Mouse (Mus musculus): Measurements from ENCODE around the gene Slc38a1.
"Not testable (repeated sequence)": the region's sequence is repeated elsewhere in the genome, so short reads cannot be mapped to it uniquely, and the experiment has no call there.

Slc38a1 gene

DNA sequence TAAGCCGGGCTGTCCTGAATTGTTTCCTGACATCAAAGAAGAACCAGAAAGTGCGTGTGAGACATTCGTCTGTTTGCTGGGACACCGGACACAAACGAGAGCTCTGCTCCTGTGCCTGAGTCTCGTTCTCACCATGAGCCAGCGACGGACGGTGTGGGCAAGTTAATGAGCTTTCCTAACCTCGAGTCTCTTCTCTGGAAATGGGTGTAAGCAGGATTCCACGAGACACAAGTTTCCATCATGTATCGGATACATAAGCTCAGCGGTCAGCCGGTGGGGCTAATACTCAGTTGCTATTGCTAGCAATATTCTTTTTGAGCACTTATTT, 15.5 kb upstream of the Slc38a1 start:
- no peak for DNase-seq (ENCODE audit: low spot score in 2 of 2)

DNA sequence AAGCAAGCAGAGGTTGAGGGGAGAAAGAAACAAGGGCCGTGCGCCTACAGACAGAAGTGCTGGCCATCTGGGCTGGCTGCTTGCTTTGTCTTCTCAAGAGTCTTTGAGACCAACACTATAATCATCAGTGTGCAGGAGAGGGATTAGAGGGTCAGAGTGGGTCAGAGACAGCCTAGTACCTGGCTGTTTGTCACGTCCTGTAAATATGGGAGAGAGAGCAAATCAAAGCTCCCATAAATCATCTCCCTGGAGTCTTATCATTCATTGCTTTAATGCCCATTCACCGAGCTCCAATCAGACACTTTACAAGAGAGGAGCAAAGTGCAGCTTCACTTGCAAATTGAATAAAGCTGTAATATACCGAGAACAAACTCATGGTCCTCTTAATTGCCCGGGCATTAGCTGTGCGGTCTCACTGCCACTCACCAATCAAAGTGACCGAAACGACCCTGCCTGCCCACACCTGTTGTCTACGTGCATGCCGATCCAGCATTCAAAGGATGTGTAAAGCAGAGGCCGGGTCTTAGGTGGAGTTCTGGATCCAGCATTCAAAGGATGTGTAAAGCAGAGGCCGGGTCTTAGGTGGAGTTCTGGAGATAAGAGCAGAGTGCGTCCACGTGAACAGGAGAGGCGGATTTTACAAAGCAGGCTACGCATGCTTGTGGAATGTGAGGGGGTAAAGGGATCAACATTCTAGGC, 15.0 kb upstream of the Slc38a1 start:
- DNase-seq (ENCODE audit: low spot score in 2 of 2), result no peak

- no peak for DNase-seq (ENCODE audit: low spot score in 2 of 2)
Measured at GRCm38 (mm10) chr15:96655514-96655913, 12.8 kb upstream of the Slc38a1 start.

GRCm38 (mm10) chr15:96654714-96655113, 12.0 kb upstream of the Slc38a1 start:
- DNase-seq (ENCODE audit: low spot score in 2 of 2), result no peak

GRCm38 (mm10) chr15:96653011-96653410, 10.3 kb upstream of the Slc38a1 start:
- no peak for DNase-seq (ENCODE audit: low spot score in 2 of 2)

- no peak for DNase-seq (ENCODE audit: low spot score in 2 of 2)
Measured at GRCm38 (mm10) chr15:96652531-96652930, 9.8 kb upstream of the Slc38a1 start.

GRCm38 (mm10) chr15:96647376-96647775, 4.7 kb upstream of the Slc38a1 start:
- DNase-seq (ENCODE audit: low spot score in 2 of 2), result no peak

GRCm38 (mm10) chr15:96641821-96642435, 785 bp downstream of the Slc38a1 start:
- DNase-seq (ENCODE audit: low spot score in 2 of 2), result peak in 1 of 2 experiments; percentile 26

GRCm38 (mm10) chr15:96641111-96641820, 1.4 kb downstream of the Slc38a1 start:
- DNase-seq (ENCODE audit: low spot score in 2 of 2), result peak; percentile 55 to 63

DNA sequence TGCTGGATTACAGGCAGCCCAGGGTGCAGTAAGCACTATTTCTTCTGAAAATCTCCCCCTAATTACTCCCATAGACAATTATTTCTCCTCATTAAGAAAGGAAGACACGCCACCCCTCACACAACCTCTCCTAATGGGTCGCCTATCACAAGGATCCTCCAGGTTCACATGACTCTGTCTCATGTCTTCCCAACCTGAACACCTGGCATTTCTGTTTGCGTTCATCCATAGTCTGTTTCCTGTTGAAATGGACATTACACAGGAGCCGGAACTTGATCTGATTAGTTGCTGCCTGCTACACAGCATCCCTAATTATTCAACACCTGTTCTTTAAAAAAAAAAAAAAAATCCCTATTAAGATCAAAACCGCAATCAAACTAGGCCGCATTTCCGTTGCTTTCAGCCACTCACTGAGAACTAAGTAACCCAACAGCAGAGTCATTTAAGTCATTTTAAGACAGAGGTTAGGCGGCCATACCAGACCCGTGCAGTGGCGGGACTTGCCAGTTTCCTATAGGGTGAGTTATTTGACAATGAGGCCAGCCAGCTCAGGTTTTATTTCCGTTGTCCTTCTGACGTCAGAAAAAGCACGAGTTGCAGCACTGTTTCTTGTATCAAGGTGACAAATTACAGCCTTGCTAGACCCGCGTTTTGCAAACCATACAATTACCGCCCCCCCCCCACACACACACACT, 2.3 kb downstream of the Slc38a1 start:
- DNase-seq (ENCODE audit: low spot score in 2 of 2), result peak in 1 of 2 experiments; percentile 23

DNA sequence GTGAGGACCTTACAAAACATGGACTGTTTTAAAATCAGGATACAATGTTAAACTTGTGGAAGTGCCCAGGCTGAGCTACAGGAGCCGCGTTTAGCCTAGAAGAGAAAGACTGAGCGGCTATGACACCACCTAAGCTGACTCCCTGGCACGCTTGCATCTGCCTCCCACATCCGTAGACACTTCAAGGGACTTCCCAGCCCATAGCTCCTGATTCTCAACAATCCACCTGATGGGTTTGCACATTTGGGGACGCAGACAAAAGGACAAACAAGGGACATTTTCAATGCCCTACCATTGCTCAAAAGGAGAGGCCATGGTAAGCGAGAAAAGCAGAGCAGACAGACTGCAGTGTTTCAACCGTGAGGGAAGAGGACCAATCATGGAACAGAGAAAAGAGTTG, 3.1 kb downstream of the Slc38a1 start:
- DNase-seq (ENCODE audit: low spot score in 2 of 2), result no peak

DNA sequence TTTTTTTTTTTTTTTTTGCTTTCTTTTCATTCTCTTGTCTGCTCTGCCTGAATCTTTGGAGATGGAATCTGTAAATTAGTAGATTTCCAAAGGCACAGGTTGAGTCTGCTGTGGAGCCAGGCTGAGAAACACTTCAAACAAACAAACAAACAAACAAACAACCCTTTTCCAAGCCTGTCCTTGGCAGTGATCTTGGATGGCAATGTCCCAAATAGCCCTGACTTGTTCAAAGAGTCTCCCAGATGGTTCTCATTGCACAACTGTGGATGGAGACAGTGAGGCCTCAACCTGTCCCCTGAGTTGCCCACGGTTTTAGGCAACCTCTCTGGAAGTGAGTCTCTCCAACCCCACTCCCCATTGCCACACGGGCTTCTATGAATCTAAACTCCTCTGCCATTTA, 4.1 kb downstream of the Slc38a1 start:
- DNase-seq (ENCODE audit: low spot score in 2 of 2), result no peak

GRCm38 (mm10) chr15:96638173-96638572, 4.5 kb downstream of the Slc38a1 start:
- DNase-seq (ENCODE audit: low spot score in 2 of 2), result no peak

GRCm38 (mm10) chr15:96634670-96635405, 7.9 kb downstream of the Slc38a1 start:
- no peak for DNase-seq (ENCODE audit: low spot score in 2 of 2)

GRCm38 (mm10) chr15:96632201-96632600, 10.5 kb downstream of the Slc38a1 start:
- no peak for DNase-seq (ENCODE audit: low spot score in 2 of 2)

- no peak for DNase-seq (ENCODE audit: low spot score in 2 of 2)
Measured at GRCm38 (mm10) chr15:96631107-96631718, 11.5 kb downstream of the Slc38a1 start.

DNA sequence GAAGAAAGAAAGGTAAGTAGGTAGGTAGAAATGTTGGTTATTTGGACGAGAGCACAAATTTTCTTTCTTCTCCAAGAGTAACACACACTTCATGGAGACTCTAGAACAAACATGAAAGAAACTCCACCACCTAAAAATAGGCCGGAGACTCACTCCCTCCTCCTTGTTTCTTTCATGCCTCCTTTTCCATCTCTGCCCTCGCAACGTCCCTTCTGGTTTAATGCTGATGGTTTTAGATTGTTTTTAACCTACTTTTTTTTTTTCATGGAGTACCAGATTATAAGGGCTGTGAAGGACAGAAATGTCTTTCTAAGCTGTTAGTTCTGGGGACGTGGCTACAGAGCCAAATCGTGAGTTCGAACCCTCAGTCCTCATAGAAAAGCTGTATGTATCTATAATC, 14.5 kb downstream of the Slc38a1 start:
- no peak for DNase-seq (ENCODE audit: low spot score in 2 of 2)

GRCm38 (mm10) chr15:96626871-96627270, 15.8 kb downstream of the Slc38a1 start:
- no peak for DNase-seq (ENCODE audit: low spot score in 2 of 2)

DNA sequence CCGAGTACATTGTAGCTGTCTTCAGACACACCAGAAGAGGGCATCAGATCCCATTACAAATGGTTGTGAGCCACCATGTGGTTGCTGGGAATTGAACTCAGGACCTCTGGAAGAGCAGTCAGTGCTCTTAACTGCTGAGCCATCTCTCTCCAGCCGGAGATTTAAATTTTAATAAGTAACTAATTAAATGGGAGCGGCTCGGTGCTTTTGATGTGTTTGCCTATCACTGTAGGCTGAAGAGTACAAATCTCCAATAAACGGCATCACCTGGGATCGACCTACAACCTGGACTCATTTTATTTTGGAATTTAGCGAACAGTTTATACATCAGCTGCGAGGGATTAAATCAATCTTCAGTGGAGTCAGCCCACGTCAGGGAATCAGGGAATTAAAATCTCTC, 17.7 kb downstream of the Slc38a1 start:
- DNase-seq (ENCODE audit: low spot score in 2 of 2), result not testable (repeated sequence)

DNA sequence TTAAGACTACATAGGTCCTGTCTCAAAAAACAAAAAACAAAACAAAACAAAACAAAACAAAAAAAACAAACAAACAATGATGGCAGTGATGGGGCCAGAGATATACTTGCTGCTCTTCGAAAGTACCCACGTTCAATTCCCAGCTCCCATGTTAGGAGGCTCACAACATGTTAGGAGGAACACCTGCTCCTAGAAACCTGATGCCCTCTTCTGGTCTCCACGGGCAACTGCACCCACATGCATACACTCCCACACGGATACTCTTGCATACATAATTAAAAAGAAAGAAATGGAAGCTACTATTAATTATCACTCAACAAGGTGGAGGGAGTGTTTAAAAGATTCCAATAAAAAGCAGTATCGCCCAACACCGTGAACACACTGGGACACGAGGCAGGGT, 20.3 kb downstream of the Slc38a1 start:
- no peak for DNase-seq (ENCODE audit: low spot score in 2 of 2)

DNA sequence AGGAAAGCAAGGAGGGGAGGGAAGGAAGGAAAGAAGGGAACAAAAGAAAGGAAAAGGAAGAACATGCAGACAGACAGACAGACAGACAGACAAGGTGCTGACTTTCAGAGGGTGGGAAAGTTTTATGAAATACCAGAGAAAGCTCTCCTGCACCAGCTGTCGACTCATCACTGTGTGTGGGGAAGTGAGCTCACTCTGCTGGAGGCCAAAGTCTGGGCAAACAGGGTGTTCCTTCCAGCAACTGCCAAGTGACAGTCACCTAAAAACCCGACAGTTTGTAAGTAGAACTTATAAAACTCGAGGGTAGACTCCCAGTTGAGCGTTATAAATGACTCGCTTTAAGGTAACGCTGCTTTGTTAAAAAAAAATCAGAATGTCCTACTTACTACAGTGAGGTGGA, 21.0 kb downstream of the Slc38a1 start:
- no peak for DNase-seq (ENCODE audit: low spot score in 2 of 2)

Measured in frontal cortex, postnatal 14 days (tissue).